Mouse (Mus musculus) embryonic facial prominence, embryonic 13.5 days (tissue): ENCODE data around the gene Mri1. TPM values are rescaled to one million over a fixed set of nuclear protein-coding genes. Genes with fewer than 3 reads are reported as not detected.

ENCODE experiments used
- ATAC-seq: fragments of 200-750 bp; cut with Nextera tagmentation; 2 replicates; pipeline ENCODE4 v1.8.0; 2017; ENCODE audit warnings: low read depth; ENCODE audit not compliant: insufficient number of reproducible peaks, insufficient read depth, low FRiP score, low TSS enrichment
- H3K27ac ChIP-seq: fragments of 300-500 bp; sonication (generic); 2 replicates; pipeline ENCODE4 v1.5.1; 2015; ENCODE audit warnings: moderate library complexity, mild to moderate bottlenecking, inconsistent platforms
- H3K27me3 ChIP-seq: fragments of 300-500 bp; sonication (generic); 2 replicates; pipeline ENCODE4 v1.6.1; 2015; ENCODE audit warnings: mild to moderate bottlenecking, inconsistent platforms
- H3K36me3 ChIP-seq: fragments of 300-500 bp; sonication (generic); 2 replicates; pipeline ENCODE4 v1.6.1; 2015; ENCODE audit warnings: mild to moderate bottlenecking, inconsistent platforms
- H3K4me1 ChIP-seq: fragments of 300-500 bp; sonication (generic); 2 replicates; pipeline ENCODE4 v1.6.1; 2015; ENCODE audit warnings: inconsistent platforms
- H3K4me2 ChIP-seq: fragments of 300-500 bp; sonication (generic); 2 replicates; pipeline ENCODE4 v1.6.1; 2015; ENCODE audit warnings: moderate library complexity, mild to moderate bottlenecking, inconsistent platforms
- H3K4me3 ChIP-seq: fragments of 300-500 bp; sonication (generic); 2 replicates; pipeline ENCODE4 v1.5.1; 2015; ENCODE audit warnings: mild to moderate bottlenecking, inconsistent platforms
- H3K9ac ChIP-seq: fragments of 300-500 bp; sonication (generic); 2 replicates; pipeline ENCODE4 v1.6.1; 2015; ENCODE audit warnings: mild to moderate bottlenecking, inconsistent platforms
- H3K9me3 ChIP-seq: fragments of 300-500 bp; sonication (generic); 2 replicates; pipeline ENCODE4 v1.6.1; 2016; ENCODE audit warnings: inconsistent platforms
- WGBS: fragments of 180-500 bp; shearing (Covaris S2); methylation state at CpG from one replicate; pipeline ENCODE4 v1.1.7; 2015; ENCODE audit warnings: mixed read lengths; 5-methylcytosine and 5-hydroxymethylcytosine counted together
- polyA plus RNA-seq: library from polyadenylated mRNA; unstranded; fragments of >200 nt; fragmentation: Nextera tagmentation; extraction: Ambion mirVana; gene quantifications from 2 replicates; pipeline ENCODE4 v1.2.1, GENCODE M21; 2015

Gene Mri1
- polyA plus RNA-seq, 1 experiment from 2014 or later: 69.8 TPM

DNA sequence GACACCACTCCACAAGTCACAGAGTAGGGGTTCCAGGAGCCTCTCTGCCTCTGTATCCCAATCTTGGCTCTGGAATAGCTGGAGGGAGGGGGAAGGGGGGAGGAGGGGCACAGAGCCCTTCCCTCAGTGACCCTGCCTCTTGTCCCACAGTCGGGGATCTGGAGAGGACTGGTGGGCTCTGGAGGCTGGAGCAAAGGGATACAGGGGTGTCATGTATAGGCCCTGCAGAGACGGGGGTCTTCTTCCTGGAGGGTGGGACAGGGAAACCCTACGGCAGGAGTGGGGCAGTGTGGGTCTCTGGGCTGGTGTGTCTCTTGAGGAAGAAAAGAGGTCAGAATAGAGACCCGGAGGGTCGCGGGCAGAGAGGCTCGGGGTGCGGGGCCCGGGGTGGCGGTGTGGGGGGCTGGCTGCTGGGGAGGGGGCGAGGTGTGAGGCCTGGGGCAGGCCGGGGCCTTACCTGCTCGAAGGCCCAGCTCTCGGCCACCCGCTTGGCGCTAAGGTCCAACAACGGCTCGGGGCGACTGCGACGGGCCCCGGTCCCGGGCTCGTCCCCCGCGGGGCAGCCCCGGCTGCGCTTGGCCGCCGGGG lies 20.6 kb downstream of the Mri1 start:
- Histone ChIP-seq H3K4me3 (peak overlapping the region; percentile 91), H3K36me3 (peaks cover 34% of the 10 kb centered on the region), H3K4me2 (peak overlapping the region; percentile 87), H3K9ac (peak overlapping the region; percentile 98), H3K9me3 (no peaks in the 10 kb centered on the region), H3K27ac (peak overlapping the region; percentile 78), H3K4me1 (peaks cover 25% of the 10 kb centered on the region), H3K27me3 (no peaks in the 10 kb centered on the region)
- under 1% methylated on average over 30 of the region's 30 CpGs for WGBS
- peak; percentile 11 for ATAC-seq

DNA sequence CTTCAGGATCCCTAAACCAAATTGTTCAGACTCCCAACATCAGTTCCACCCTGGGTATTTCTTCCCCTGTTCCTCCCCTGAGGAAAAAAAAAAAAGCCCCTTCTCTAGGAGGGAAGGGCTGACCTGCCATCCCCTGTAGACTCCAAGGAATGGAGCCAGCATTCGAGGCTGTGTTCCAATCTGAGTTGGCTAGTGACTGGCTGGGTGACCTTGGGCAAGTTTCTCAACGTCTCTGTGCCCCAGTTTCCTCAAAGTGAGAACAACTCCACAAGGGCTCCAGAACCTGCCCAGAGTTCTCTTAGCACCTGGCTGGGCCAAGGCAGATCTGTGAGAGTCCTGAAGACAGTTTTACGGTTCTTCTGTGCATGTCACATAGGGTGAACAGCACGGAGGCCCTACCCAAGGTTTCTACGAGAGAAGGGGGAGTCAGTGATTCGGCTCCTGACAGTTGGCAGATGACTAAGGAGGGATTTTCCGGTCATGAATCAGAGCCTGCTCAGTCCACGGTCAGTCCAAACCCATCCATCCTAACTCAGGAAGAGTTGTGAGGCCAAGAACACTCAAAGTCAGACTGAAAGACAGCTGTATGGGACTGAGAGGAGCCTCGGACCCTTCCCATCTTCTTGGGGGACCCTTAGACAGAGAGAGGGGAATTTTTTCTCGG lies 21.2 kb downstream of the Mri1 start:
- peak overlapping the region; percentile 98 for H3K9ac ChIP-seq
- H3K27me3 ChIP-seq: no peaks in the 10 kb centered on the region
- no peak for ATAC-seq
- peak overlapping the region; percentile 87 for H3K4me2 ChIP-seq
- 0 out of 2 replicates have a peak overlapping the region, but pooled peaks have one; percentile 78 for H3K27ac ChIP-seq
- no peaks in the 10 kb centered on the region for H3K9me3 ChIP-seq
- peaks cover 25% of the 10 kb centered on the region for H3K4me1 ChIP-seq
- peak overlapping the region; percentile 91 for H3K4me3 ChIP-seq
- H3K36me3 ChIP-seq: peaks cover 39% of the 10 kb centered on the region
- 30% methylated on average over 10 of the region's 10 CpGs for WGBS

DNA sequence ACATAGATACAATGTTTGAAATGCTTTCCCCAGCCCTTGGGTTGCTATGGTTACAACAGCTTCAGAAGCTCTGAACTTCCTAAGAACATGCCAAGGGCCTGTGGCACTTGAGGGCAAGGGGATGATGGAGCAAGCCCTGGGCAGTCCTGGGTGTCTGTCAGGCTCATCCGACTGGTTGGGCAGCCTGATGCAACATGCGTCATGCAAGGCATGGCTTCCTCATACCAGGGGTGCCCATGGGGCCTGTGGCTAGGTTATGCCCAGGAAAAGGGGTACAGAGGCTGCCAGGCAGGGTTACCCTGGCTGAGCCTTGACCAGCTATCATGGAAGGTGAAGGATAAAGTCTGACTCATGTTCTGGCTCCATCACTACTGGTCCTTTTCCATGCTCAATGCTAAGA lies 24.1 kb downstream of the Mri1 start:
- H3K9me3 ChIP-seq: no peaks in the 10 kb centered on the region

DNA sequence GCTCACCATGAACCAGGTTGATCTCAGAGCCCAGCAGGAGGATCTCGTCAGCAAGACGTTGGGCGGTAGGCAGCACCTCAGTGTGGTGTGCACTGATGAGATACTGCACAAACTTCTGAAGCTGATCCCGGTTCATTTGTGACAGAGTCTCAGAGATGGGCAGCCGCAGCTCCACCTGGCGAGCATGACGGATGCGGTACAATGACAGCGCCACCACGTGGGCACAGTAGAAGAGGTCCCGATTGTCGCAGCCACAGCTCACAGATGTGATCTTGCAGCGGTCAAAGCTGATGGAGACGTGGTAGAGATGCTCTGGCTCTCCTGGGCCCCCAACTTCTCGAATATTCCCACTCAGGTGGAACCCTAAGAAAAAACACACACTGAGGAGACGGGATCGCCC lies 26.4 kb downstream of the Mri1 start:
- Histone ChIP-seq H3K36me3 (peaks cover 91% of the 10 kb centered on the region), H3K27ac (no peak overlapping the region), H3K4me1 (peaks cover 19% of the 10 kb centered on the region), H3K9me3 (no peaks in the 10 kb centered on the region), H3K4me2 (no peak overlapping the region), H3K27me3 (no peaks in the 10 kb centered on the region), H3K9ac (no peak overlapping the region), H3K4me3 (no peak overlapping the region)
- no peak for ATAC-seq
- 76% methylated on average over 17 of the region's 17 CpGs for WGBS

More for the DNA sequence above, 24.1 kb downstream of the Mri1 start:
- H3K9ac ChIP-seq: 0 out of 2 replicates have a peak overlapping the region, but pooled peaks have one; percentile 6
- H3K27ac ChIP-seq: no peak overlapping the region
- ATAC-seq: no peak
- peaks cover 68% of the 10 kb centered on the region for H3K36me3 ChIP-seq
- H3K4me2 ChIP-seq: no peak overlapping the region
- 69% methylated on average over 2 of the region's 2 CpGs for WGBS
- no peaks in the 10 kb centered on the region for H3K27me3 ChIP-seq
- H3K4me3 ChIP-seq: no peak overlapping the region
- peaks cover 25% of the 10 kb centered on the region for H3K4me1 ChIP-seq

DNA sequence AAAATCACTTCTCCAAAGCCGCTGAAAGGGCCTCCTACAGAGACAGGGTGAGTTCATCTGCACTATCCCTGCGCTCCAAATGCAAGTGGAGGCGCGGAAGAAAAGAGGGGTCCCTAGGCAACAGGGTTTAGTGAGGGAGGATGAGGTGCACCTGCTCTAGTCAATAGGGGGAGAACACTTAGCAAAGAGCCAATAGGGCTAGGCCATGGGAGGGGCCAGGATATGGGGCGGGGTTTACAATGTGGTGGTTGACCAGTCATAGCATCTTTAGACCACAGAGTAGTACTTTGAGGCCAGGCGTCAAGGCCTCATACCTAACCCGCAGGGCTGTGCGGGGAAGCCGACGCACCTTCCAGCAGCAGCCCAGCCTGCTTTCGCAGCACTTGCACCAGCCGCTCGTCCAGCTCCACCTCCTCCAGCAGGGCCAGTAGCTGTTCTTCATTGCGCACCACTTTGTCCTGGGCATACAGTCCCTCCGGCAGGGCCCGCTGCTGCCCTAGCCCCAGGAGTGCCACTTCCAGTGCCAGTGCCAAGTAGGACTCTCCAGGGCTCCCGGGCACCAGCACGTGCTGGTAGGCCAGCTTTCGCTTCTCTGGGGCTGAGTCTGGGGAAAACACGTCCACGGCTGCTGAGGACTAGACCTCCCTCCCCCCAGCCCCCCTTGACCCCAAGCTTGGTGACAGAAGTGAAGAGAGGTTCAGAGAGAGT lies 33.6 kb downstream of the Mri1 start:
- Histone ChIP-seq H3K9ac (no peak overlapping the region), H3K4me3 (no peak overlapping the region), H3K4me1 (no peaks in the 10 kb centered on the region), H3K4me2 (no peak overlapping the region), H3K27ac (no peak overlapping the region), H3K9me3 (no peaks in the 10 kb centered on the region), H3K36me3 (peaks cover 98% of the 10 kb centered on the region), H3K27me3 (no peaks in the 10 kb centered on the region)
- WGBS: 81% methylated on average over 21 of the region's 21 CpGs
- ATAC-seq: no peak

DNA sequence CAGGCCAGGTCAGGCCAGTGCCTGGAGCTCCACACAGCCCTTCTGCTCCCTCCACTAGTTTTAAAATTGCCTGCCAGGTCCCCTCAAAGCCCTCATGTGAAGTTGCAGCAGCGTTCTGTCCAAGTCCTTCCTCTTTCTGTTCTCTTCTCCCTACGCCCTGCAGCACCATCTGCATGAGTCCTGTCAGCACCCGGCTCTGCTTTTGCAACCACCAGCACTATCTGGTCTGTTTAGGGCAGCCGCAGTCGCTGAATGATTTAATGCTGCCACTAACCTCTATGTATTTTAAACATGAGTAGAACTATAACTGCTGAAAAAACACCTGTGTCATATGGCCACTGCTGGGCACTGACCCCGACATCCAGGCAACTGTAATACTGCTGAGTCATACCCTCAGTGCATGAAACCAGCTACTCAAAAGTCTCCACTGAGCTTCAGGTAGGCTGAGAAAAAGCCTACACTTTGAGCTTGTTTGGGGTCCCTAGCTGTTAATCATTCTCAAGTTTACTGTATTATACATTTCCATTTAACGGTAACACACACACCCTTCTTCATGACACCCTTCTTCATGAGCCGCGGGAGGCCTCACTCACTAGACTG lies 34.5 kb downstream of the Mri1 start:
- no peak for ATAC-seq
- no peaks in the 10 kb centered on the region for H3K27me3 ChIP-seq
- H3K4me2 ChIP-seq: no peak overlapping the region
- H3K27ac ChIP-seq: no peak overlapping the region
- no peaks in the 10 kb centered on the region for H3K4me1 ChIP-seq
- H3K4me3 ChIP-seq: no peak overlapping the region
- H3K9ac ChIP-seq: no peak overlapping the region
- 94% methylated on average over 9 of the region's 9 CpGs for WGBS
- no peaks in the 10 kb centered on the region for H3K9me3 ChIP-seq
- peaks cover 98% of the 10 kb centered on the region for H3K36me3 ChIP-seq

DNA sequence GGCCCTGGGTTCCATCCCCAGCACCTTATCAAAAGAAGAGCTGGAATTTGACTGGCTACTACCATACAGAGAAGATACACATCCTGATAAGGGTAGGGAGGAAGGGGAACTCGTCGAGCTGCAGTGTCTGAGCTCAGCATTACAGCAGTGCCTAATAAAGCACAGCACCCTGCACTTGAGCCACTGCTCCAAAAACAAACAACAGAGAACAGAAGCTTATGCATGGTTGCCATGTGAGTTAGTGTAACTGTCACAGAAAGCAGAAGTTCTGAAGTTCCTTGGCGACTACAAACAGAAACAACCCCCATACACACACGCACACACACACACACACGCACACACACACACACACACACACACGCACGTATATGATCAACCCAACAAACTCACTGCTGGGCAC lies 37.0 kb downstream of the Mri1 start:
- H3K4me1 ChIP-seq: no peaks in the 10 kb centered on the region
- H3K9ac ChIP-seq: no peak overlapping the region
- no peaks in the 10 kb centered on the region for H3K27me3 ChIP-seq
- no peak overlapping the region for H3K27ac ChIP-seq
- no peak overlapping the region for H3K4me3 ChIP-seq
- peaks cover 98% of the 10 kb centered on the region for H3K36me3 ChIP-seq
- no peaks in the 10 kb centered on the region for H3K9me3 ChIP-seq
- ATAC-seq: no peak
- no peak overlapping the region for H3K4me2 ChIP-seq
- WGBS: 87% methylated on average over 7 of the region's 7 CpGs

DNA sequence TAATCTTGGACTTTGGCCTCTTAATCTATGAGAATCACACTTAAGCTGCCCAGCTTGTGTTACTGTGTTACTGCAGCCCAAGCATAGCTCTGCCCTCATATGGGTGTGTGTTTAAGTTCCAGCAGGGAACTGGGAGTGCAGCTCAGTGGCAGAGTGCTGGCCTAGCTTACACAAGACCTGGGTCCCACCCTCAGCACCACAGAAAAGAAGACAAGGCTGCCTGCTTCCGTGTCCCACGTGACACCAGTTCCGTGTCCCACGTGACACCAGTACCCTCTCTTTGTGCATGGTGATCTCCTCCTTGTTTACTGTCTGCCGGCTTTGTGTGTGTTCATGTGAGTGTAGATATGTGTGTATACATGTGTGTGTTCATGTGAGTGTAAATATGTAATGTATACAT lies 39.0 kb downstream of the Mri1 start:
- no peaks in the 10 kb centered on the region for H3K27me3 ChIP-seq
- WGBS: 93% methylated on average over 5 of the region's 5 CpGs
- H3K9me3 ChIP-seq: no peaks in the 10 kb centered on the region
- no peak overlapping the region for H3K27ac ChIP-seq
- H3K36me3 ChIP-seq: peaks cover 97% of the 10 kb centered on the region
- no peak overlapping the region for H3K9ac ChIP-seq
- H3K4me2 ChIP-seq: no peak overlapping the region
- no peaks in the 10 kb centered on the region for H3K4me1 ChIP-seq
- no peak for ATAC-seq
- no peak overlapping the region for H3K4me3 ChIP-seq

DNA sequence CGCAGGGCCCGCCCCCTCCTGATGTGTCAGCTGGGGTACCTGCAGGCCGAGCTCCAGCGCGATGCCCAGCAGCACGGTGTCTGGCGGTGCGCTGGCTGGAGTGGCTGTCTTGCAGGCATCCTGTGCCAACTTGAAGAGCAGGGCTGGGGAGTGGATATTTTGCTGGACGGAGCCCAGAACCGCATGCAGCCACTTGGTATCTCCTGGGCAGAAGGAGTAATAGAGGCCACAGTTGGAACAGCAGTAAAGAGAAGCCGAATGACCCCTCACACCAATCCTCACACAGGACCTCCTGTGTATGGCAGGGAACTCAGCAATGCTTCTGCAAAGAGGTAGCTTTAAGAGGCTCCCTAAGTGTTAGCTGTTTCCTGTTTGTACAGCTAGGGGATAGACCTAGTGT lies 39.9 kb downstream of the Mri1 start:
- 92% methylated on average over 11 of the region's 11 CpGs for WGBS
- no peak overlapping the region for H3K4me3 ChIP-seq
- H3K9ac ChIP-seq: no peak overlapping the region
- no peaks in the 10 kb centered on the region for H3K9me3 ChIP-seq
- H3K36me3 ChIP-seq: peaks cover 96% of the 10 kb centered on the region
- H3K27me3 ChIP-seq: no peaks in the 10 kb centered on the region
- H3K4me1 ChIP-seq: no peaks in the 10 kb centered on the region
- H3K4me2 ChIP-seq: no peak overlapping the region
- no peak for ATAC-seq
- H3K27ac ChIP-seq: no peak overlapping the region

DNA sequence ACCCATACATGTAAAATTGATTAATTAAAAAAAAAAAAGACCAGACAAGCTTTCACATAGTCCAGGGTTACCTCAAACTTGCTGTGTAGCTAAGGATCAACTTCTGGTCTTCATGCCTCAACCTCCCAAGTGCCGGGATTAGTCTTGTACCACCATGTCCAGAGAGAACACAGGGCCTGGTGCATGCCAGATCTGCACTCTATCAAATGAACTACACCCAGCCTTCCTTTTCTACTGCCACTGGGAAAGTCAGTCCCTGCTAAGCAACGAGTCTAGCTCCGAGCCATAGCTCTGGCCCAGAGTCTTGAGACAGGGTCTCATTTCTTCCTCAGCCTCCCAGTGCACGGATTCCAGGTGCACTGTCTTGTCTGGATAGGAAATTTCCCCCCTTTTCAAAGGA lies 43.8 kb downstream of the Mri1 start:
- Histone ChIP-seq H3K4me2 (no peak overlapping the region), H3K9ac (no peak overlapping the region), H3K4me3 (no peak overlapping the region), H3K27ac (no peak overlapping the region), H3K9me3 (no peaks in the 10 kb centered on the region), H3K27me3 (no peaks in the 10 kb centered on the region), H3K36me3 (peaks cover 94% of the 10 kb centered on the region), H3K4me1 (peaks cover 16% of the 10 kb centered on the region)
- ATAC-seq: no peak
- 91% methylated on average over 4 of the region's 4 CpGs for WGBS

DNA sequence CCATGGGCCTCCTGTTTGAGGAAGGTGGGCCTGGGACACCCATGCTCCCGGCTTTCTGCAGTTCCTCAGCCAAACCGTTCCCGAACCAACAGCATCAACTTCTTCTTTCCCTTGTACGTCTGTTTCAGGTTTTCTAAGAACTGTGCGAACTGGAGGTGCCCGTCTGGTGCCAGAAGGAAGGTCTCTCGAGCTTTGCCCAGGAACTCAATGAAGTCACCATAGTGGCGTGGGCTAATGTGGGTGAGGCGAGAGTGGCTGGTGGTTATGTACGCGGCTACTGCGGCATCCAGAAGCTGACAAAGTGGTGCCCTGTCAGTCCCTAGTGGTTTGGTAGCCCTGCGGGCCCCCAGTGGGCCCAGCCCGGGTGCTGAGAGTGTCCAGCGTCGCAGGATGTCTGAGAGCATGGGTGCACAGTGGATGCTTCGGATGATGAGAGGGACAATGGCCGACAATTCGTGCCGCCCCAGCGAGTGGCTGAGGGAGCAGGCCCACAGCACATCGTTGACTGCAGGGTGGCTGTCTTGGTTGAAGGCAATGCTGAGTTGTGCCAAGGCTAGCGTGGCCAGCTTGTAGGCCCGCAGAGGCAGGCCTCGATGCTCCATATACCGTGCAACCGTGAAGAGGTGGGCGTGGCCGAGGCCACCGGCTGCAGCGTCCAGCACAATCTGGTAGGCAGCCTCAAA lies 45.1 kb downstream of the Mri1 start:
- WGBS: 91% methylated on average over 31 of the region's 31 CpGs
- H3K27ac ChIP-seq: no peak overlapping the region
- H3K9ac ChIP-seq: no peak overlapping the region
- no peak for ATAC-seq
- H3K27me3 ChIP-seq: no peaks in the 10 kb centered on the region
- H3K4me2 ChIP-seq: no peak overlapping the region
- H3K9me3 ChIP-seq: no peaks in the 10 kb centered on the region
- no peak overlapping the region for H3K4me3 ChIP-seq
- H3K4me1 ChIP-seq: peaks cover 27% of the 10 kb centered on the region
- peaks cover 87% of the 10 kb centered on the region for H3K36me3 ChIP-seq
